Mouse (Mus musculus) spleen, embryonic (tissue): ENCODE measurements around the gene Zfp72.

ENCODE experiments used
- CTCF ChIA-PET: fragments of 350-600 bp; sonication (Branson Sonifier 250); formaldehyde crosslinking; loops from one replicate; lab custom pipeline; 2022; lab: Charles Lee

The Zfp72 gene

DNA sequence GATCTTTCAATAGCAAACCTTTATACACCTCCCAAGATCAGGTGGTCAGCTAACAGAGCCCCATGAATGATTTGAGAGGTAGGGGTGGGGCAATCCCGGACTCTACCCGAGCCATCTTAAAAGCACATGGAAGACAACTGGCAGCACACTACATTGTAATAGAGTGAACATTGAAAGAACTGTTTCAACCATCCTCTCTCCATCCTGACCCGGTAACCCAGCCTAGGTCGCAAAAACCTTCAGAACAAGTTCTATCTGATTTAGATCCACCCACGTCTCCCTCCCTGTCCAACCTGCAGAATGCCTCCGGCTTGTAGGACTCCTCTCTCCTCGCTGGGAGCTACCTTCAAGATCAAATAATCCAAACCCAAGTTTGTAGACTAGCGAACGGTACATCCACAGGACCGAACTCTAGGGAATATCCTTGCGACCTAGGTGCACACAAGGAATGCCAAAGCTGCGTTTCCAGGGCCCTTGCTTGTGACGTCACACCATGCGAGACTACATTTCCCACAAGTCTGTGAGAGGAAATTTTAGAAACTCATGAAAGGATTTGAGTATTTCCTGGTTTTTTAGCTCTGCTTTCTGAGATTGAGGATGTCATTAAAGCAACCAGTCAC is at the start of gene Zfp72:
TSS of gene Zfp72 (minus strand) at position 466 of the 620 bp plus-strand sequence.
- CTCF ChIA-PET: no interaction called here

DNA sequence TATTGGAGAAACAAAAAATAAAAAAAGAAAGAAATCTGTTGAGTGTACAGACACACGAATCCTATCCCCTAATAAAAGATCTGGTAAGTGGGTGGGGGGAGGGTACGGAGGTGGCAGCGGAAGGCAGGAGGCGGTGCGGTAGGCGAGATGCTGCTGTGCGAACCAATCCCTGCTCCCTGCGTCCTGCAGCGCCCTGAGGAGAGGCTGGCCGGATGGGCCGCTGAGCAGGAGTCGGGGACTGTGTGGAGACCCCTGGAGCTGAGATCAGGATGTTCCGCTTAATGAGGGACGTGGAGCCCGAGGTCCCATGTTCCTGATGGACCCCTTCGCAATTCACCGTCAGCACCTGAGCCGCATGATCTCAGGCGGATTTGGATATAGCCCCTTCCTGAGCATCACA is 49.3 kb upstream of the Zfp72 start:
- CTCF ChIA-PET: no interaction called here

DNA sequence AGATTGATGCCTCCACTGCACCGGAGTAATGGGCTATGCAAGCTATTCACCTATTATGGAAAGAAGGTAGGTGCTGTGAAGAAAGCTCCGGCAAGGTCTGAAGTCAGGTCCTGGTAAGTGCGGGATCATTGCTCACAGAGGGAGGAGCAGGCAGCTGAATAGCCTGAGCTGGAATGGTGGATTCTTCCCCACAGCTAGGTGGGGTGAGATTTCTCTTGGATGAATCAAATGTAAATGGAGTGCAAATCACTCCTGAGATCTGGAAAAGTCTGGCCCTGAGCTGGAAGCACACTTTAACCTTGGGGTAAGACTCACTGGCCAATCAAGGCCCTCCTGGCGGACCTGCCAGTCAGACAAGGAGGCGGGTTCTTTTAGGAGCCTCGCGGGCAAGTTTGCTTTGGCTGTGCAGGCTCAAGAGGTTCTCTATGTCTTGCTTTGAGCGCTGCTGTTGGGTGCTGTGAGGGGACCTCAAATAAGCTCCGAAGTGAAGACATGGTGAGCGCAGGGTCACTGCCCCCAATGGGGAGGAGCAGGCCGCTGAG is 8.7 kb upstream of the Zfp72 start, which contains the start of gene Ftl1-ps1:
TSS of gene Ftl1-ps1 (plus strand) at position 397 of the 542 bp plus-strand sequence.
- CTCF ChIA-PET: no interaction called here

DNA sequence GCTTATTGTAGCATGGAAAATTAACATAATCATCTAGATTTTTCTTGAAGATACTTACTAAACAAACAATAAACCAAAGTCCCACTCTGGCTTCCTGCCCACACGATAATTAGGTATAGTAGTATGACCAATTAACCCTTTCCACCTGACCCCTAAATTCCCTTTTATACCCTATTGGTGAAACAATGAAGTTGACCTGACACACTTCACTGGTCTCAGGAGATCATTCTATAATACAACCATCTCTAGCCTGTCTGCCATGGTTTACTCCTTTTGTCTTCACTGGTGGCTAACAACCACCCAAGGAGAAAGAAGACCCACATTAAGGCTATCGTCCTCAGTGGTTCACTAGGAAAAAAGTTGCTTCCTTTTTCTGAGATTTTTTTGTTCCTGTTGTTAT is 520 bp upstream of the Zfp72 start:
- CTCF ChIA-PET: interaction anchor here (0.6 kb wide), 1 partner anchor 81 kb away, joined by 3 read pairs; no protein-coding TSS in a partner anchor

DNA sequence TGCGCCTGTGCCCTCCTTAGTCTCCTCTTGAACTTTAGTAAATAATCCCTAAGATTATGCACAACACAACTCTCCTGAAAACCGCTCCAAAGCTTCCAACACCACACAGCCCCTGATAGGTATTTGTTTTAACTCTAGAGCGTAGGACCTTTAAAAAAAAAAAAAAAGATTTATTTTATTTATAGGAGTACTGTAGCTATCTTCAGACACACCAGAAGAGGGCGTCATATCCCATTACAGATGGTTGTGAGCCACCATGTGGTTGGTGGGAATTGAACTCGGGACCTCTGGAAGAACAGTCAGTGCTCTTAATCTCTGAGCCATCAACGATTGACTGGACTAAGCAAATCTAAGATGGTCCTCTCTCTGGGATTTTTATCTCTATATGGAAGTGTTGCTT is 906 bp downstream of the Zfp72 start:
- CTCF ChIA-PET: no interaction called here

DNA sequence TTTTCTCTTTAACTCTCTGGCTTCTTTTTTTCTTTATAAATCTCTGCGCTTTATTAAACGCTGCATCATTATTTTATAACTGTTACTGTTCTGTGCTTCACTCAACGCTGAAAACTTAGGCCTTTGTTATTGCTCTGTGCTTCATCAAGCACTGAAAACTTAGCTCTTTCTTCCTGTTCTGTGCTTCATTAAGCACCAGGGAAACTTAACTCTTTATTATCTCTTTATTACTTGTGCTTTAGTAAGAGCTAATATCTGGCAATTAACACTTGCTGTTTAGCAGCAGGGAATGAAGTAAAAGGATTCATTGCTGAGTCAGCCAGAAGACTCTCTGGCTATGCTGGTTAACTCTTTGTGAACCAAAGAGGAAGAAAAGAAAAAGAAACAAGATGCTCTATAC is 8.3 kb downstream of the Zfp72 start:
- CTCF ChIA-PET: no interaction called here

DNA sequence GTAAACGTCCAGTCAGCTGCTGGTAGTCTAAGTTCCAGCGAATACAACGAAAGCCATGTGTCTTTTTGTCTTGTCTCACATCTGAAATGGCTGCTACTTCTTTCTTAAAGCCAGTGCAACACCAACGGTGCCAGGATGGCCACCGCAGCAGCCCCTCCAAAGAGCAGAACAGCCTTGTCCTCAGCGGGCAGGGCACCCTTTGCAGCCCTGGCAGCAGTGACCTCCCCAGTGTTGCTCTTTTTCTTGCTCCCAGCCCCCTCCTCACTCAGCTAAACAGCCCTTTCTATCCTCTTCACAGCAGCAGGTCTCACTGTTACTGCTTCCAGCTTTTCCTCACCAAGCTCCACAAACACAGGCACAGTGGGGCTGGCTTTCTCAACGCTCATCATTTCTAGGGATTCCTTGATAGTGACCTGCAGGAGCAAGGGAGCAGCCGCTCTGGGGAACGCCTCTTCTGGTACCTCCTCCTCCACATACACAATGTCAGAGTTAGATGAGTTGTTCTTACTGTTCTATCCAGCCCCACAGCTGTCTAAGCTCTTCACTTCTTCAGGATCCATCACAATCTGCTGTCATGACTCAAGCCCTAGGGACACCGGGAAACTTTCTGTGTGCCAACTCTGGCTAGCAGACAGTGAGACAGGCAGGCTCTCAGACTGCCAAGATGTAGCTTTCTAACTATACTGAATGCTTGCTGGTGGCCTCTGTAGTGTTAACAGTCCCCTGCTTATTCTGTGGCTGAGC is 8.9 kb downstream of the Zfp72 start:
- CTCF ChIA-PET: no interaction called here

DNA sequence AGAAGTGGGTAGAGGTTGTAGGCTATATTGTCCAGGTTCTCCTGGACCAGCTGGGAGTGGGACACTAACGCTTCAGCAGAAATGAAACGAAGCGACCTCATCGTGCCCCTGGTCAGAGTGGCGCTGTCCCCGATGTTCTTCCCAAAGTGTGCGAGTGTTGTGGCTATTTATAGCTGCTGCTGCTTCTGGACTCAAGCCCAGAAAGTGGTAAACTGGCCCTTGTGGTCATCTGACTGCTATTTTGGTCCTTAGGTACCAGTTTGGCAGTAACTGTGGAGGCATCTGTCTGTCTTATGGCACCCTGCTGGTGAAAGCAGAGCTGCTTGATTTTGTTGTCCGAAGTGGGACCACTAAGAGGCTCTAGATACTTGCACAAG is 26.8 kb downstream of the Zfp72 start, which contains the start of gene Lrrc14b:
TSS of gene Lrrc14b (minus strand) at position 147 of the 377 bp plus-strand sequence.
- CTCF ChIA-PET: no interaction called here

DNA sequence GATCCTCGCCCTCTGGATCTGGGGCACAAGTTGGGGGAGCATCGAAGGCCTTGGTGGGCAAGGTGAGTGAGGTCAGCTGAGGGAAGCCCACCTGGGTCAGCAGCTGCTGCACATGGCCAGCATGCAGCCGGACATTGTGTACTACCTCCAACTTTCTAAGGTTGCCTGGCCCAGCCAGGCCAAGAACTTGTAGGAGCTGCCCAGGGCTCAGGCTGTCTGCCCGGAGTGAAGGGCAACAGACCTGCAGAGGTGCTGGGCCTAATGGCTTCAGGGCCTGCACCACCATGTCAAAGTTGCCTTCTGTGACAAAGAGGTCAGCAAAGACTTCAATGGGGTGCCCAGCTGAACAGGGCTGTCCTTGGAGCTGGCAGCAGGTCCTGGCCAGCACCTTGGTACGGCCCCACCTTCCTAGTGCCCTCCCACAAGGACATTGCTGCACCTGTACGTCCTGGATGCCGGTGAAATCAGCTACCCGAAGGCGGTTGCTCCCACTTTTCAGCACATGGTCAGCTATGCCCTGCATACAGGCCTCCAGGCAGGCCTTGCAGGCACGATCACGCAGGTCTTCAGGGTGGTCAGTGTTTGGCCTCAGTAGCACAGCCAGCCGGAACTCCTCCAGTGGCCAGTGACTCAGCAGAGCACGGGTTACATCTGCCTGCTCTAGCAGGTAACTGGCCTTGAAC is 27.3 kb downstream of the Zfp72 start:
- CTCF ChIA-PET: no interaction called here

DNA sequence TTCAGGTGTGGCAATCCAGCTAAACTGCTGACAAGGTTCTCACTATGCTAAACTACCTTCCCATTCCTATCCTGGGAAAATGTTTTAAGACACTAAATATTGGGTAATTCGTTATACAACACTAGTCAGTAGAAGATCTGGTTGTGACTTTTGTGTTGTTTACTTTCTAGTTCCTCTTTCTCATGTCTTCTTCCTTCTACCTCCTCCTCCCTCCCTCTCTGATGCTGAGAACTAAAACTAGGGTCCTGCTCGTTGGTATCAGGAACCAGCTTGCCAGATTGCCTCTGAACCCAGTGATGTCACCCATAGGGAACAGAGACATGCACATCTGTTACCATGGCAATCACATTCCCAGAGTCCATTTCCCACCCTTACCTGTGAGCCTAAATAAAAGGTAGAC is 28.4 kb downstream of the Zfp72 start:
- CTCF ChIA-PET: no interaction called here

DNA sequence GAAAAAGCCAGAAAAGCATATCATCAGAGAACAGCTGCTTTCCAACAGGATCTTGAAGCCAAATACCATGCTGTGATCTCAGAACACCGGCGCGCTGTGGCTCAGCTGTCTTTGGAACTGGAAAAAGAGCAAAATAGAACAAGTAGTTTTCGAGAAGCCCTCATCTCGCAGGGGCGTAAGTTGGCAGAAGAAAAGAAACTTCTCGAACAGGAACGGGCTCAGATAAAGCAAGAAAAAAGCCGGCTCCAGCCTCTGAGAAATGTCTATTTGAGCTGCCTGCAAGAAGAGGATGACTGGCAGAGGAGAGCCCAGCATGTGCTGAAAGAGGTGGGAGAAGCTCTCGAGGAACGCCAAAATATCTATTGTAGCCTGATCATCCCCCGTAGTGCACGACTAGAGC is 34.1 kb downstream of the Zfp72 start:
- CTCF ChIA-PET: no interaction called here

DNA sequence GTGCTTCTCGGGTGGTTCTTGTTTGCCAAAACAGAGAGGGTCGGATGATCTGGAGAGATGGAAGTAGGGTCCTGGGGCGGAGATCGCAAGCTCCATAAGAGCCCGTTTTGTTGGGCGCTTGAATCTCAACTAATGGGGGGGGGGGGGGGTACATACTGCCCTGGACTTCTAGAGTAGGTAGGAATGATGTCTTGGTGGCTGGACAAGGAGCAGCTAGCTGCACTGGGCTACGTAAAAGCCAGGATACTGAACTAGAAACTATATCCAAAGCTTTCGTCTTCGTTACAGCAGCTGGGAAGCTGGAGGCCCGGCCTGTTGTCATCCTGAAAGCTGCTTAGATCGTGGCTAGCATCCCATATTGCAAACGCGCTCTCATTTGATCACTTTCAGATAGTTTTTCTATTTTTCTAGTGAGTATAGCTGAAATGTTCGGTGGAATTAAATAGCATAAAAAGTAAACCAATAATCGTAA is 40.2 kb downstream of the Zfp72 start:
- CTCF ChIA-PET: interaction anchor here (0.6 to 1.1 kb wide), 3 partner anchors 149 to 309 kb away, joined by 3 to 14 read pairs (median 11); no protein-coding TSS in a partner anchor

DNA sequence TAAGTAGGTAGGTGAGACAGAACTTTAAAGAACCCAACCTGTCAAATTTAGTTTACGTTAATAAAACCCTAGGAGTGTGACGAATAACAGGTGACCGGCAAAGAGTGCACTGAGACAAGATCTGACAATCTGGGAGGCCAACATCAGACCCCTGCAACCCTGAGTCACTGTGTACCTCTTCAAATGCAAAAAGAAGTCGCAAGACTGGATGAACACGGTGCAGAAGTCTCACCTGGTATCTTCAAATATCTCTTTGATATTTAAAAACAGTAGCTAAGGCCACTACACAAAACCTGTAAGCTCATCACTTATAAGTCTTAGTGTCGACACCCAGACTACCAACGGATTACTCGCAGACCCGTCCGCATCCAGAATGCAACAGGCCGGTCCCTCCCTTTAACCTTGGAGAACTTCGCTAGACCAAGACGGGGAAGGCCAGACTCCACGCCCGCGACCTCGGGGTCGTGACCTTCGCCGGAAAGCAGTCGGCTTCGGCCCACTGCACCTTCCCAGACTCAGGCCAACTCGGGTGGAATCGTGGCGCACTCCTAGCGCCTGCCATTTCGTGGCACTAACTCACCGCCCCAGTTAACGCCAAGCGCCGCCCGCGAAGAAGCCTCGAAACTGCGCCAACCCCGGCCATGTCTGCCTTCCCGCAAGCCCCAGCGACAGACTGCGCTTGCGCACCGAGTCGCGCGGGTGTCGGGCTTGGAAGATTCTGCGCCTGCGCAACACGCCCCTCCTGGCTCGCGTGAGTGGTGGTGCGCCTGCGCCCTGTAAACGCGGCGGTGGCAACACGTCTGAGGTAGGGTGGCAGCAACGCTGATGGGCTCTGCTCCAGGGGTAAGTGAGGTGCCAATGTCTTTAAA is 40.8 kb downstream of the Zfp72 start, which contains the start of the genes Sdha and Ccdc127:
TSS of gene Sdha (minus strand) at position 715 of the 869 bp plus-strand sequence.
TSS of gene Ccdc127 (plus strand) at position 744 of the 869 bp plus-strand sequence.
- CTCF ChIA-PET: interaction anchor here (0.7 to 1.1 kb wide), 2 partner anchors 144 to 185 kb away, joined by 3 to 4 read pairs; partner anchors contain the start of gene Zfp825

DNA sequence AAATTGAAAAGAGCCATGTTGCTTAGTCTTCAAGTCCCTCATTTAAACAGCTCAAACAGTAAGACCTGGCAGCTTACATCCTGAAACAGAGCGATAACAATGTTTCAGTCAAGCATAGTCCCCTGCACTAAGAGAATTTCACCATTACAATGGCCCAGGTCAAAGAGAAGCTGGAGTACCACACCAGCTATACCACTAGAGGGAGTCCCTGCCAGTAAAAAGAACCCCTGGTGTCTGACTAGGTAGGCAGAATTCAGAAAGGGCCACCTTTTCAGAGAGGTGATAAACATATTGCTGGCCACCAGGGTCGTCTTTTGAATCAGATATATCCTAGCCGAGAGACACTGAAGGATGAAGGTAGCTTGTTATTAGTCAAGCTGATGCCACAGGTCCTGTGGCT is 49.6 kb downstream of the Zfp72 start:
- CTCF ChIA-PET: no interaction called here

DNA sequence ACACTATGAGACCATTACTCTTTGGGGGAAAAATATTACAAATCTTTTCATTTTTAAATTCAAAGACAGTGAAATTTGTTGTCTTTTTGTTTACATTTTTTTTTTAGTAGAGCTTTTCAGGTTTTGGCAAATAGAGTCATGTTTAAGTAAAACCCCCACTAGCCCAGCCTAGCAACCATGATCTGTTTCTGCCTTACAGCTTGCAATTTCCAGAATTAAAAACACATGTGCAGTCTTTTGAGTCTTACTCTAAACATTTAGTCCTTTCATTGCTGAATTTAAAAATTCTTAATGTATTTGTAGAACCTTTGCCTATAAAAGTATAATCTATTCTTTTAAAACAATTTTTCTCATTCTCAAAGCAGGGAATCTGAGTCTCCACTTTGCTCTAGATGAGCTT is 61.3 kb downstream of the Zfp72 start:
- CTCF ChIA-PET: no interaction called here
